Mouse (Mus musculus): ENCODE results near the gene 9330161L09Rik.

Gene 9330161L09Rik

GRCm38 (mm10) chr12:103389348-103389727, 18.3 kb downstream of the 9330161L09Rik start:
- no peak for DNase-seq (ENCODE audit: low spot score in 2 of 2)

GRCm38 (mm10) chr12:103388505-103389347, 18.9 kb downstream of the 9330161L09Rik start, which contains the start of gene Otub2:
Gene Otub2 (plus strand): TSS chr12:103388682.
- DNase-seq (ENCODE audit: low spot score in 2 of 2): peak; percentile 93 to 95

- no peak for DNase-seq (ENCODE audit: low spot score in 2 of 2)
Observed at GRCm38 (mm10) chr12:103380226-103380625, 27.4 kb downstream of the 9330161L09Rik start.

- DNase-seq (ENCODE audit: low spot score in 2 of 2): no peak
Observed at GRCm38 (mm10) chr12:103376774-103377173, 30.8 kb downstream of the 9330161L09Rik start.

- DNase-seq (ENCODE audit: low spot score in 2 of 2): peak in 1 of 2 experiments; percentile 36
Observed at GRCm38 (mm10) chr12:103376124-103376523, 31.5 kb downstream of the 9330161L09Rik start.

- no peak for DNase-seq (ENCODE audit: low spot score in 2 of 2)
Observed at GRCm38 (mm10) chr12:103373530-103374236, 33.9 kb downstream of the 9330161L09Rik start.

GRCm38 (mm10) chr12:103371711-103372110, 35.9 kb downstream of the 9330161L09Rik start:
- DNase-seq (ENCODE audit: low spot score in 2 of 2): no peak

GRCm38 (mm10) chr12:103370861-103371260, 36.8 kb downstream of the 9330161L09Rik start:
- no peak for DNase-seq (ENCODE audit: low spot score in 2 of 2)

- no peak for DNase-seq (ENCODE audit: low spot score in 2 of 2)
Observed at GRCm38 (mm10) chr12:103368777-103369176, 38.8 kb downstream of the 9330161L09Rik start.

- no peak for DNase-seq (ENCODE audit: low spot score in 2 of 2)
Observed at GRCm38 (mm10) chr12:103368326-103368669, 39.3 kb downstream of the 9330161L09Rik start.

- peak; percentile 69 for DNase-seq (ENCODE audit: low spot score in 2 of 2)
Observed at GRCm38 (mm10) chr12:103367620-103368325, 39.8 kb downstream of the 9330161L09Rik start.

- DNase-seq (ENCODE audit: low spot score in 2 of 2): no peak
Observed at GRCm38 (mm10) chr12:103367171-103367570, 40.4 kb downstream of the 9330161L09Rik start.

- DNase-seq (ENCODE audit: low spot score in 2 of 2): no peak
Observed at GRCm38 (mm10) chr12:103362336-103362735, 45.3 kb downstream of the 9330161L09Rik start.

GRCm38 (mm10) chr12:103361539-103362307, 45.9 kb downstream of the 9330161L09Rik start:
- DNase-seq (ENCODE audit: low spot score in 2 of 2): no peak

GRCm38 (mm10) chr12:103360812-103361211, 46.8 kb downstream of the 9330161L09Rik start:
- DNase-seq (ENCODE audit: low spot score in 2 of 2): no peak

GRCm38 (mm10) chr12:103358951-103359801, 48.4 kb downstream of the 9330161L09Rik start:
- no peak for DNase-seq (ENCODE audit: low spot score in 2 of 2)

GRCm38 (mm10) chr12:103358216-103358615, 49.4 kb downstream of the 9330161L09Rik start:
- DNase-seq (ENCODE audit: low spot score in 2 of 2): no peak
